Mouse (Mus musculus): Measurements from ENCODE around the gene Cdh13.

DNA sequence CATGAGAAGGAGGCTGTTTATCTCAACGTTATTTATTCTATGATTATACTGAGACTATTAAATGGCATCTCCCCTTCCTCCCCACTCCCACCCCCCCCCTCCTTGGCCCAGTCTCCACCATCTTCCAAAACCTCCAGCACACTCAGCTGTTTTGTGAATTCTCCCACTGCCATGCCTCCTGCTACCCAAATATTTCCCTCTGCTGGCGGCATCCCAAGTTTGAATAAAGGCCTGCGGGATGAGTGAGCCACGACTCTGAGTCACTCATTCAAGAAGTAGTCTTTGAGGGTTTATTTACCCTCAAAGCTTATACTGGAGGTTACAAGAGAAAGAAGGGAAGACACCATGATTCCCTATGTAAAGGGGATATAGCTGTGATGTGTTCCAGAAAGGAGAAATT is 59.7 kb downstream of the Cdh13 start:
- TF ChIP-seq CTCF (IDR thresholded peaks at IDR 0.05; ENCODE audit: low read depth): no peak
- TF ChIP-seq EP300 (IDR thresholded peaks at IDR 0.05; ENCODE audit: low read depth): no peak

Measured in liver, postnatal 0 days (tissue).